Mouse (Mus musculus) right cerebral cortex, postnatal 4 days (tissue): ENCODE results near the gene Cd200r4.

Source experiments
- DNase-seq: peaks from one replicate; pipeline ENCODE4 v3.0.0-alpha.2; 2022

Cd200r4 gene

GRCm38 (mm10) chr16:44876625-44877024 is 65.1 kb downstream of the Cd200r4 start:
- DNase-seq, result no peak

GRCm38 (mm10) chr16:44877595-44877994 is 66.1 kb downstream of the Cd200r4 start:
- DNase-seq, result no peak
